Mouse (Mus musculus) heart, embryonic 15.5 days (tissue): ENCODE measurements around the gene Hivep3. TPM values are rescaled to one million over a fixed set of nuclear protein-coding genes. Genes with fewer than 3 reads are reported as not detected.

Experiments
- ATAC-seq: fragments of 200-750 bp; cut with Nextera tagmentation; replicated peaks from 2 replicates; pipeline ENCODE4 v1.8.0; 2017; ENCODE audit warnings: low read depth, moderate TSS enrichment; ENCODE audit not compliant: insufficient number of reproducible peaks, insufficient read depth, low FRiP score
- H3K27ac ChIP-seq: fragments of 300-500 bp; sonication (generic); 2 replicates; pipeline ENCODE4 v1.5.1; 2015; ENCODE audit warnings: mild to moderate bottlenecking, inconsistent platforms
- H3K27me3 ChIP-seq: fragments of 300-500 bp; sonication (generic); 2 replicates; pipeline ENCODE4 v1.6.1; 2015; ENCODE audit warnings: inconsistent platforms
- H3K36me3 ChIP-seq: fragments of 300-500 bp; sonication (generic); 2 replicates; pipeline ENCODE4 v1.6.1; 2015; ENCODE audit warnings: mild to moderate bottlenecking, inconsistent platforms
- H3K4me1 ChIP-seq: fragments of 300-500 bp; sonication (generic); replicated peaks from 2 replicates; pipeline ENCODE4 v1.6.1; 2015; ENCODE audit warnings: inconsistent platforms
- H3K4me2 ChIP-seq: fragments of 300-500 bp; sonication (generic); 2 replicates; pipeline ENCODE4 v1.6.1; 2015; ENCODE audit warnings: inconsistent platforms, mild to moderate bottlenecking, moderate library complexity
- H3K4me3 ChIP-seq: fragments of 300-500 bp; sonication (generic); 2 replicates; pipeline ENCODE4 v1.5.1; 2015; ENCODE audit warnings: mild to moderate bottlenecking, inconsistent platforms
- H3K9ac ChIP-seq: fragments of 300-500 bp; sonication (generic); 2 replicates; pipeline ENCODE4 v1.6.1; 2015; ENCODE audit warnings: mild to moderate bottlenecking, inconsistent platforms
- H3K9me3 ChIP-seq: fragments of 300-500 bp; sonication (generic); replicated peaks from 2 replicates; pipeline ENCODE4 v1.6.1; 2016; ENCODE audit warnings: inconsistent platforms
- WGBS: fragments of 180-500 bp; shearing (Covaris S2); methylation state at CpG from one replicate; pipeline ENCODE4 v1.1.7; 2015; ENCODE audit warnings: mixed read lengths; 5-methylcytosine and 5-hydroxymethylcytosine counted together
- polyA plus RNA-seq: library from polyadenylated mRNA; unstranded; fragments of >200 nt; fragmentation: Nextera tagmentation; extraction: Ambion mirVana; gene quantifications from 2 replicates; pipeline ENCODE4 v1.2.1, GENCODE M21; 2015

The Hivep3 gene
- polyA plus RNA-seq, 1 experiment from 2014 or later: 6.7 TPM

GRCm38 (mm10) chr4:120048274-120048673, 314.7 kb downstream of the Hivep3 start:
- no peak overlapping the region for H3K9ac ChIP-seq
- no peak overlapping the region for H3K27ac ChIP-seq
- H3K36me3 ChIP-seq: no peaks in the 10 kb centered on the region
- no peak for ATAC-seq
- no peaks in the 10 kb centered on the region for H3K9me3 ChIP-seq
- peaks cover 18% of the 10 kb centered on the region; the same call in 1 of the 2 replicates for H3K4me1 ChIP-seq
- H3K4me2 ChIP-seq: no peak overlapping the region
- 85% methylated on average over 4 of the region's 4 CpGs for WGBS
- no peak overlapping the region for H3K4me3 ChIP-seq
- H3K27me3 ChIP-seq: no peaks in the 10 kb centered on the region

DNA sequence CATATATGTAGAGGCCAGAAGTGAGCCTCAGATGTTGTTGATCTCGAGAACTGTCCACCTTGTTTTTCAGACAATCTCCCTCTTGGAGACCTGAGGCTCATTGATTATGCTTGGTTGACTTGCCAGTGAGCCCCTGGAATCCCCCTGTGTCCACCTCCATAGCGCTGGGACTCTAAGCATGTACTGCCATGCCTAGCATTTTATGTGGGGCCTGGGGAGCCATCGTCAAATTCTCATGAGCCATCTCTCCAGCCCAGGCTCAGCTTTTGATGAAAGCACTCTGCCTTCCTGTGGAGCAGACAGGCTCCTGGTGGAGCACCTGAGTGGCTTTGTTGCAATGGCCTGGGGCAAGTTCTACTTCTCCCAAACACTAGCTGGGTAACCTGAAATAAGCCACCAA, 316.3 kb downstream of the Hivep3 start:
- no peak overlapping the region for H3K27ac ChIP-seq
- 89% methylated on average over 3 of the region's 3 CpGs for WGBS
- ATAC-seq: no peak
- H3K9me3 ChIP-seq: no peaks in the 10 kb centered on the region
- no peaks in the 10 kb centered on the region for H3K27me3 ChIP-seq
- H3K36me3 ChIP-seq: no peaks in the 10 kb centered on the region
- no peak overlapping the region for H3K9ac ChIP-seq
- no peak overlapping the region for H3K4me2 ChIP-seq
- peaks cover 18% of the 10 kb centered on the region; the same call in 1 of the 2 replicates for H3K4me1 ChIP-seq
- H3K4me3 ChIP-seq: no peak overlapping the region

DNA sequence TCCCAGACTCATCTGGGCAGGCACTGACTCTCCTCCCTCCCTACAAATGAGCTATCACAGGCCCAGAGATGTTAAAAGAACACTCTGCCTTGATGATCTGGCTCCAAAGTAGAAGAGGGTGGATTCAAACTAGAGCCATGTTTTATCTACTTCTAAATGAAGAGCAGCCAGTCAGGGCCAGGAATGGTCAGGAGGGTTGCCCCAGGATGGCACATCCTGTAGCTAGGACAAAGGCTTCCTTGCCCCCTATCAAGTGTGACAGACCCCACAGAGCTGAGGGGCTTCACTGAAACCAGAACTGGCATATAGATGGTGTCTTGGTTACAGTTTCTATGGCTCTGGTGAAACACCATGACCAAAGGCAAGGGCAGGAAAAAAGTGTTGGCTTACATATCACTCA, 318.9 kb downstream of the Hivep3 start:
- ATAC-seq: no peak
- H3K27ac ChIP-seq: no peak overlapping the region
- H3K4me1 ChIP-seq: no peaks in the 10 kb centered on the region
- no peak overlapping the region for H3K4me2 ChIP-seq
- no peaks in the 10 kb centered on the region for H3K27me3 ChIP-seq
- H3K9ac ChIP-seq: no peak overlapping the region
- H3K4me3 ChIP-seq: no peak overlapping the region
- H3K36me3 ChIP-seq: no peaks in the 10 kb centered on the region
- H3K9me3 ChIP-seq: no peaks in the 10 kb centered on the region

- Histone ChIP-seq H3K4me1 (no peaks in the 10 kb centered on the region), H3K9ac (no peak overlapping the region), H3K36me3 (no peaks in the 10 kb centered on the region), H3K4me2 (no peak overlapping the region), H3K4me3 (no peak overlapping the region), H3K27me3 (no peaks in the 10 kb centered on the region), H3K27ac (no peak overlapping the region), H3K9me3 (no peaks in the 10 kb centered on the region)
- WGBS: 87% methylated on average over 11 of the region's 11 CpGs
- no peak for ATAC-seq
These were observed 319.7 kb downstream of the Hivep3 start for GRCm38 (mm10) chr4:120053026-120054005.

DNA sequence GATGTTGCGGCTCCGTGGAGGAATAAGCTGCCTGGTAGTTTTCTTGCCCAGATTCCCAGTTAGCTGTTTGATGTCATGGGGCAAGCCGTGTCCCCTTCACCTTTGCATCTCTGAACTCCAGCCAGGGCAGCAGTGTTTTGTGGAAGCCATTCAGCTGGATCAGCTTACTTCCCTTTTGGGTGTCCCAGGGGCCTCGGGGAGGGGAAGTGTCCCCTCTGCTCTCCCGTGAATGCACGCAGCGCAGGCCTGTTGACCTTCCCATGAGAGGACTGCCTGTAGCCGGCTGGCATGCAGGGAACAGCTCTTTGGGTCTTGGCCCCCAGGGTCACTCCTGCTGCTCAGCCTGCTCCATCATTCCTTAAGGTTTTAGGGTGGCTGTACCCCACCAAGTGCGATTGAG, 320.6 kb downstream of the Hivep3 start:
- H3K9ac ChIP-seq: no peak overlapping the region
- no peaks in the 10 kb centered on the region for H3K4me1 ChIP-seq
- H3K9me3 ChIP-seq: no peaks in the 10 kb centered on the region
- WGBS: 65% methylated on average over 9 of the region's 9 CpGs
- no peak for ATAC-seq
- H3K4me3 ChIP-seq: no peak overlapping the region
- H3K4me2 ChIP-seq: no peak overlapping the region
- no peak overlapping the region for H3K27ac ChIP-seq
- no peaks in the 10 kb centered on the region for H3K36me3 ChIP-seq
- H3K27me3 ChIP-seq: no peaks in the 10 kb centered on the region

- 86% methylated on average over 9 of the region's 9 CpGs for WGBS
- Histone ChIP-seq H3K4me2 (no peak overlapping the region), H3K27me3 (no peaks in the 10 kb centered on the region), H3K36me3 (no peaks in the 10 kb centered on the region), H3K27ac (no peak overlapping the region), H3K9me3 (no peaks in the 10 kb centered on the region), H3K4me3 (no peak overlapping the region), H3K4me1 (no peaks in the 10 kb centered on the region), H3K9ac (no peak overlapping the region)
- no peak for ATAC-seq
These were observed 322.9 kb downstream of the Hivep3 start for GRCm38 (mm10) chr4:120056451-120056850.

DNA sequence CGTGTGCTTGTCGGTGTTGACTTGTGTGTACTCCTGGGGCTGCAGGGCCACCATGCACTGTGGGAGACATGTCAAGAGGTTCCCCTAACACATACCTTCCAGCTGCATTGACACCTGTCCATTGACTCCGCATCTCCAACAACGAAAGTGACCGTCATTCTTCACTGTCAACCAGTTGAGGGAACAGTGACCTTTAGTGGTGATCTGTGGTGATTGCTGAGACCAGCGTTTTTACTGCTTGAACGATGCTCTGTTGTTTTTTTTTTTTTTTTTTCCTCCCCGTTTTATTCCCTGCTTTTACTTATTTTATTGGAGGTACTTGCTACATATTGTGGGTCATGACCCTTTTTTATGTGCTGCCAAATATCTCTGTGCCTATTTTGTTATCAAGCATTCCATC, 323.9 kb downstream of the Hivep3 start:
- Histone ChIP-seq H3K27ac (no peak overlapping the region), H3K4me1 (no peaks in the 10 kb centered on the region), H3K36me3 (no peaks in the 10 kb centered on the region), H3K9me3 (no peaks in the 10 kb centered on the region), H3K9ac (no peak overlapping the region), H3K4me2 (no peak overlapping the region), H3K27me3 (no peaks in the 10 kb centered on the region), H3K4me3 (no peak overlapping the region)
- 72% methylated on average over 8 of the region's 8 CpGs for WGBS
- no peak for ATAC-seq

GRCm38 (mm10) chr4:120058157-120058556, 324.6 kb downstream of the Hivep3 start:
- H3K36me3 ChIP-seq: no peaks in the 10 kb centered on the region
- no peak overlapping the region for H3K27ac ChIP-seq
- no peak overlapping the region for H3K4me2 ChIP-seq
- no peak overlapping the region for H3K9ac ChIP-seq
- 81% methylated on average over 3 of the region's 3 CpGs for WGBS
- no peaks in the 10 kb centered on the region for H3K9me3 ChIP-seq
- no peak overlapping the region for H3K4me3 ChIP-seq
- no peak for ATAC-seq
- no peaks in the 10 kb centered on the region for H3K4me1 ChIP-seq
- H3K27me3 ChIP-seq: no peaks in the 10 kb centered on the region

DNA sequence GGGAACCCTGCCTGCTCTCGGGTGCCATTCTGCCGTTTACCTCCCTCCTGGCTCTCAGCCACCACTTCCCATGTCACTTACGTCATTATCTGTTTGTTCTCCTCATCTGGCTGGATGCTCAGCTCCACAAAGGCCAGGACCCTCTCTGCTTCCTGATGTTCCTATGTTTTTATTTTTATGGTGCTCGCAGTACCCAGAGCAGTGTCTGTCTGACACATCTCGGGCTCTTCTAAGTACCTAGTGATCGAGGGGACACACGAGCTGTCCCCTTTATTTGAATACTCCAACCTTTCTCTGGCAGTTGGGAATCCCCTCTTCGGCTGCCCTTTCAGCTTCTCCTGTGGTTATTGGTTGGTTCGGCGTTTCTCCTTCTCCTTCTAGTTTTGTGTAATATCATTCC, 325.2 kb downstream of the Hivep3 start:
- no peaks in the 10 kb centered on the region for H3K27me3 ChIP-seq
- no peak overlapping the region for H3K4me3 ChIP-seq
- H3K4me2 ChIP-seq: no peak overlapping the region
- no peaks in the 10 kb centered on the region for H3K4me1 ChIP-seq
- H3K27ac ChIP-seq: no peak overlapping the region
- H3K9me3 ChIP-seq: no peaks in the 10 kb centered on the region
- ATAC-seq: no peak
- WGBS: 69% methylated on average over 10 of the region's 10 CpGs
- no peaks in the 10 kb centered on the region for H3K36me3 ChIP-seq
- H3K9ac ChIP-seq: no peak overlapping the region

GRCm38 (mm10) chr4:120061727-120062126, 328.1 kb downstream of the Hivep3 start:
- no peak for ATAC-seq
- Histone ChIP-seq H3K9me3 (no peaks in the 10 kb centered on the region), H3K4me2 (no peak overlapping the region), H3K36me3 (no peaks in the 10 kb centered on the region), H3K9ac (no peak overlapping the region), H3K4me1 (no peaks in the 10 kb centered on the region), H3K27ac (no peak overlapping the region), H3K27me3 (no peaks in the 10 kb centered on the region), H3K4me3 (no peak overlapping the region)
- 87% methylated on average over 6 of the region's 6 CpGs for WGBS

DNA sequence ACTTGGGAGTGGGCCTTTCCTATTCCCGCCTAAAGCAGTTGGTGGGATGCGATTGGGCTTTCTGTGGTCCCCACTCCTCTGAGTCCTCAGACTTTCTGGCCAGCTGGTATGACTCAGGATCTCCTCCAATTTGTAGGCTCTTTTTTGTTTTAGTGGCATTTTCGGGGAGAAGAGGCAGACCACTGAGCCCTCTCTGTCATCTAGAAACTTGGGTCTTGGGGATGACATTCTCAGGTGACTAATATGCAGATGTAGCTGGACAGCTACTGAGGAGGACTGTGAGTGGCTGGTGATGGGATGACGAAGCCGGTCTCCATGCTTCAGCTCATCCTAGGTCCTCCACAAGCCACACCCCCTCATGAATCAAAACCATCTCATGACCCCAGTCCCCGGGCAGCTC, 328.6 kb downstream of the Hivep3 start:
- Histone ChIP-seq H3K9ac (no peak overlapping the region), H3K4me2 (no peak overlapping the region), H3K27ac (no peak overlapping the region), H3K36me3 (no peaks in the 10 kb centered on the region), H3K27me3 (no peaks in the 10 kb centered on the region), H3K4me3 (no peak overlapping the region), H3K9me3 (no peaks in the 10 kb centered on the region), H3K4me1 (no peaks in the 10 kb centered on the region)
- ATAC-seq: no peak
- WGBS: 73% methylated on average over 6 of the region's 6 CpGs

DNA sequence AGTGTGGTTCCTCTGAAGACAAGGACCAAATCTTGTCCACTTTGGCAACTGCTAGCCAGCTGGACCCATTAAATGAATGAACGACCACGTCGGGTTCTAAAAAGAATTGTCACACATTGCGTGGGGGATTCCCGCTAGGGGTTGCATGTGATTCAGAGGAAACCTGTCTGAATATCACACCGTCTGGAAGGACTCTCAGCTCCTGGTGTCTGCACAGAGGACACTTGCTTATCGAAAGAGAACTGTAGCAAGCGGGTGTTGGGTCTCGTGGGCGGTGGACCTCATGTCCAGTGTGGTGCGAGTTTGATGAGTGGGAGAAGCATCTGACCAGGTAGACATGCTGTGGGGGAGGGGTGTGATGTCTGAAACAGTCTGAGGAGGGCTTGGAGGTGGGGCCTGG, 329.2 kb downstream of the Hivep3 start:
- Histone ChIP-seq H3K4me2 (no peak overlapping the region), H3K36me3 (no peaks in the 10 kb centered on the region), H3K27ac (no peak overlapping the region), H3K4me1 (no peaks in the 10 kb centered on the region), H3K9ac (no peak overlapping the region), H3K9me3 (no peaks in the 10 kb centered on the region), H3K4me3 (no peak overlapping the region), H3K27me3 (no peaks in the 10 kb centered on the region)
- no peak for ATAC-seq
- WGBS: 81% methylated on average over 11 of the region's 11 CpGs
